Mouse (Mus musculus) gastrocnemius, adult 18-20 months (tissue): ENCODE measurements at regions not wholly inside any gene's neighbourhood (a gene's known extent, or its start where the extent isn't known, plus 50 kb on each side); places are given as distances from the start of the nearest gene placed in this dataset.
A peak's percentile ranks its signal among the peaks of the same experiment; 100 is the strongest.

ENCODE experiments used
- DNase-seq: peaks from one replicate; pipeline ENCODE4 v3.0.0; 2021; ENCODE audit warnings: low spot score

DNA sequence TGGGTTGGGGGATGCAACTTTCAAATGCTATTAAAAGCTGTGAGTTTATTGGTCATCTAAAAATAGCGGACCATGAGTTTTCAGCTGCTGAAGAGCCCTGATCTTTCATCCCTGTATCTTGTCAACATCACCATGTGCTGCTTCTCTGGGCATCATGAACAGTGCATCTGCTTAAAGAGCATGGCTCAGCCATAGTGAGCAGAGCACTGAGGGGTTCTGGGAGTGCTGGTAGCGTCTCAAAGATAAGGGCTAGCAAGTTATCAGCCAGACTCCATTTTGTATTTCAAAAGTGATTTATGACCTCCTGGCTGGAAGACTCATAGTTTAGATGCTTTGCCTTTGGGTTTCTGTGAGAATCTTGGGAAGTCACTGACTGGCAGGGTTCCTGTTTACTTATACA lies 173.5 kb upstream of the Itga4 start:
- DNase-seq: no peak

GRCm38 (mm10) chr2:79086280-79086679 lies 168.9 kb upstream of the Itga4 start:
- no peak for DNase-seq

- no peak for DNase-seq
These were observed 168.2 kb upstream of the Itga4 start for GRCm38 (mm10) chr2:79086857-79087578.

GRCm38 (mm10) chr2:79087600-79088205 lies 167.5 kb upstream of the Itga4 start:
- peak; percentile 20 for DNase-seq

DNA sequence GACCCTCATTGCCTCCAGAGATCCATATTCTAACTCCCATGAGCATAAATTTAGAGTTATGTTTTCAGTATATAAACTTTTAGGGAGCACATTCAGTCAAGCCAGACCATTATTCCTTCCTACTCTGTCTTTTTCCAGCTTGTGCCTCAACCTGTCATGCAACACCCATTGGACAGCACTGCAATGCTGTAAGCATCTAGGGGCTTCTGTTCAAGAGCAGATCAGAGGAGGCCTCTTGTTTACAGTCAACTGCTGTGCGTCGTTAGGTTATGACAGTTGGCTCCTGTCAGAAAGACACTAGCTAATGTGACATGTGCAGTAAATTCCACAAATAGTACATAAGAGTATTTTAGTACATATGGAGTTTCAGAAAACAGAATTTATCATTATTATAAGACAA lies 165.0 kb upstream of the Itga4 start:
- DNase-seq: no peak

- no peak for DNase-seq
These were observed 160.9 kb upstream of the Itga4 start for GRCm38 (mm10) chr2:79094298-79094697.

GRCm38 (mm10) chr2:79096532-79097251 lies 158.5 kb upstream of the Itga4 start:
- DNase-seq: no peak

DNA sequence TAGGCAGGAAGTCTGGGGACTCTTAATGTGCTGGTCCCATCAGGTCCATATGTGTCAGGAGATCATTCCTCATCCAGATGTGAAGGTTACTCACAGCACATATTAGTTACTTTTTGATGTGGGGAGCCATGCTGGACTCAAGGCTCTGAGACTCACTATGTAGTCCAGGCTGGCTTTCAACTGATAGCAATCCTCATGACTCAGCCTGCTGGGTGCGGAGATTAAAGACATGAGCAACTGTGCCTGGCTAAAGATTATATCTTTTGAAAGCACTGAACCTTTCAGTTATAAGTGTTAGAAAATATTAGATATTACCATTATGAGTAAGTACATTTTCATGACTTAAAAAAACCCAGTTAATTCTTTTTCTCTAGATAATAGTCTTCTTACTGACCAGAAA lies 155.6 kb upstream of the Itga4 start:
- DNase-seq: no peak

GRCm38 (mm10) chr2:79111673-79112072 lies 143.6 kb upstream of the Itga4 start:
- DNase-seq: no peak

DNA sequence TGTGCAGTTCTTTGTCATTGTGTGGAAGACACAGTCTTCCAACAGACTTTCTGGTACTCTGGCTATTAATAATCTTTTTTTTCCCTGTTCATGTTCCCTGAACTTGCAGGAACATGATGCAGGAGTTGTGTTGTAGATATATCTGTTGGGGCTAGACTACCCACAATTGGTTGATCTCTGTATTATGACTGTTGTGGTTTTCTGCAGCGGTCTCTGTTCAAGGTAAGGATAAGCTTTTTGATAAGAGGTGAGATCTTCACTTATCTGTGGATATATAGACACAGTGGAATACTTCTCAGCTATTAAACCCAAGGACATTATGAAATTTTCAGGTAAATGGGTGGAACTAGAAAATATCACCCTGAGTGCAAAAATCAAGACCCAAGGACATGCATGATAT lies 143.2 kb upstream of the Itga4 start:
- DNase-seq: no peak

GRCm38 (mm10) chr2:79120610-79121345 lies 134.4 kb upstream of the Itga4 start:
- DNase-seq: no peak

DNA sequence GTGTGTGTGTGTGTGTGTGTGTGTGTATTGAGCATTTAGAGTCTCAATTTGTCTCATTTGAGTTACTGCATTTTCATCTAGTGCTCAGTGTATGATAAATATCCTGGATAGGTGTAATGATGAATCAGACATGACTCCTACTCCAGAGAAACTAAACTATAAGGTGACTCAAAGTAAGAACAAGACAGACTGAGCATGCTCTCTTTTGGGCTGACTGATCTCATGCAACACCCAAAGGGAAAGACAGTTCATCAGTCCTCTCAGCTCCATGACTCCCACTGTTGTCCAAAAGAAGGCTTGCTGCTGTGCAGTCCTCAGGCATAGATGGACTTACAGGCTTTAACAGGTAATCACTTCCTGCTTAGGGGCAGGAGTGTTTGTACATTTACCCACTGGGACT lies 132.7 kb upstream of the Itga4 start:
- DNase-seq: no peak

GRCm38 (mm10) chr2:79124272-79124976 lies 130.8 kb upstream of the Itga4 start:
- DNase-seq: no peak

- DNase-seq: no peak
These were observed 128.9 kb upstream of the Itga4 start for GRCm38 (mm10) chr2:79126170-79126879.

DNA sequence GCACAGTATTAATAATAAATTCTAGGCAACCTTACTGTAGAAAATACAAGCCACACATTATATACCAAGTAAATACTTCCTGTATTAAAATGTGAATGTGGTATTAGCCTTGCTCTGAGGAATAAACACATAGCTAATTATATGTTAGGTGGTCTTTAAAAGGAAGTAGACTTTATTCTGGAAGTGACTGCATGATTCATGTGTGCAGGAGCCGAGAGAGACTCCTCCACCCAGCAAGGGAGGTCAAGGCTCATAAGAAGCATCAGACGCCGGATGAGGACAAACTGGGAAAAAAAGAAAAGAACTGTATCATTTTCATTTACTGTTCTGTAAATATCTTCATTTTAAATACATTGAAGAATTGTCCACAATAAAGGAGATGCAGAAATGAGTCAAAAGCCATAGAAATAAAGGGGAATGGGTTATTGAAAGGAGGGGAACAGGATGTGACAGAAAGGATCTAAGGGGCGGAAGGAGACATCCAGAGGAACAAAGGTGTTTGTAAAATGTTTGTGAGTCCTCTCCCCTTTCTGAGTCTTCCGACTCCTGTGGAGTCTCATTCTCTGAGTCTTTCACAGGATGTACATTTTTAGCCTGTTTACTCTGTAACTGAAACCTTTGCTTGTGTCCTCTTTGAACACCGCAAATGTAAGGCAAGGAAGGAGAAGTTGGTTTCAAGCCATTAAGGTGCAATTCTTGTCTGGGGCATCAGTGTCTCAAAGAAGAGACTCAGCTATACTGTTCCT lies 128.1 kb upstream of the Itga4 start:
- DNase-seq: no peak

GRCm38 (mm10) chr2:79127822-79128221 lies 127.4 kb upstream of the Itga4 start:
- DNase-seq: no peak

DNA sequence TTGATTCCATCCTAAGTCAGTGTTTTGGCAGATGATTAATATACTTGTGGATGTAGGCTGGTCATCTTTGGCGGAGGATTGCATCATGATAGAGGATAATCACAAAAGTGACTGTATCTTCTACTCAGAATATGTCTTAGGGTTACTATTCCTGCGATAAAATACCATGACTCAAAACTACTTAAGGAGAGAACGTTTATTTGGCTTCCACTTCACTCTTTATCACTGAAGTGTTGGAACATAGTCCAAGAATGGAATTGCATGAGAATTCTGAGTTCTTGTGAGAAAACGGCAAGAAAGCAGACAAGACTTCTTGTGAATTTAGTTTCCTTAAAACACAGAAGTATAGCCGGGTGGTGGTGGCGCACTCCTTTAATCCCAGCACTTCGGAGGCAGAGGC lies 124.6 kb upstream of the Itga4 start:
- DNase-seq: no peak

- DNase-seq: no peak
These were observed 124.0 kb upstream of the Itga4 start for GRCm38 (mm10) chr2:79131235-79131634.

GRCm38 (mm10) chr2:79131743-79132517 lies 123.3 kb upstream of the Itga4 start:
- DNase-seq: no peak
